Mouse (Mus musculus): ENCODE results near the gene Pip4k2a.

Pip4k2a gene

DNA sequence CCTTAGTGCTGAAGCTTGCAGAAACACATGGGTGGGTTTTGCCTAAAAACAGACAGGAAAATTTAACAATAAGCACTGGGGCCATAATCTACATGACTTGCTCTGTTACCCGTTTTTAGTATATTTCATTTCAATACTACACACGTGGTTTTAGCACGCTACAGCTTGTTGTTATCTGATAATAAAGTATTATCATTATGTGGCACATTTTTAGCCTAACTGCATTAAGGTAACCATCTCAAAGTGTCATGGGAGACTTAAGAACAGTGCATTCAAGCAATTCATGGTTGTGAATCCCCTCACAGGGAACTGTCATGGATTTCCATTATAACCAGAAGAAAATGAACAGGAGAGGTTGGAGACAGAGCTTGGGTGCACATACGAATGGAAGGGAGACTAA lies 43.5 kb downstream of the Pip4k2a start:
- DNase-seq, result no peak

- DNase-seq, result peak in 1 of 2 experiments; percentile 42
These were observed 45.7 kb downstream of the Pip4k2a start for GRCm38 (mm10) chr2:18952102-18952673.

DNA sequence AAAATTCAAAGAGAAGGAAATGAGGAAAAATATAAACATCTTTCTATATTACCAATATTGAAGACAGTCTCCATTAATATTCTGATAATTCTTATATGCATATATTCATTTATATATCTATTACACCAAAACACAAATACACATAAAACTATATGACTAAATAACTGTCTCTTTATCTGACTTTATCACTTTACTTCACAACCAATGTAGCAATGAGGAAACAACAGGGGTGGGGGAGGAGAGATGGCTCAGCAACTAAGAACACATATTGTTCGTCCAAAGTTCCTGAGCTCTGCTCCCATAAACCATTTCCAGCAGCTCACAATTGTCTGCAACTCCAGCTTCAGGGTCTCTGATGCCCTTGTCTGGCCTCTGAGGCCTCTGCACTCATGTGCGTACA lies 47.2 kb downstream of the Pip4k2a start:
- DNase-seq, result no peak

DNA sequence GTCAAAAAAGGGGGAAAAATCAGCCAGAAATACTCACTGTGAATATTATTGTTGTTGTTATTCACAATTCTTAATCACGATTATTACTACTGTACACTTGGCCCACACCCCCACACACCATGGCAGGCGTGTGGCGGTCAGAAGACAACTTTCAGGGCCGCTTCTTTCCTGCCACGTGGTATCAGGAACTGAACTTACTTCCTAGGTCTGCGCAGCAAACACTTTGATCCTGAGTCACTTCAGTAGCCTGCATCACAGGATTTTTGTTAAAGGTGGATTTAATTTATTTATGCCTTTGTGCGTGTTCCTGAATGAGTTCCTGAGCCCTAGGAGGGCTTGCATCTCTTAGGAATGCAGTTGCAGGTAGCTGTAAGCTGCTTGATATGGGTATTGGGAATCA lies 49.2 kb downstream of the Pip4k2a start:
- no peak for DNase-seq

DNA sequence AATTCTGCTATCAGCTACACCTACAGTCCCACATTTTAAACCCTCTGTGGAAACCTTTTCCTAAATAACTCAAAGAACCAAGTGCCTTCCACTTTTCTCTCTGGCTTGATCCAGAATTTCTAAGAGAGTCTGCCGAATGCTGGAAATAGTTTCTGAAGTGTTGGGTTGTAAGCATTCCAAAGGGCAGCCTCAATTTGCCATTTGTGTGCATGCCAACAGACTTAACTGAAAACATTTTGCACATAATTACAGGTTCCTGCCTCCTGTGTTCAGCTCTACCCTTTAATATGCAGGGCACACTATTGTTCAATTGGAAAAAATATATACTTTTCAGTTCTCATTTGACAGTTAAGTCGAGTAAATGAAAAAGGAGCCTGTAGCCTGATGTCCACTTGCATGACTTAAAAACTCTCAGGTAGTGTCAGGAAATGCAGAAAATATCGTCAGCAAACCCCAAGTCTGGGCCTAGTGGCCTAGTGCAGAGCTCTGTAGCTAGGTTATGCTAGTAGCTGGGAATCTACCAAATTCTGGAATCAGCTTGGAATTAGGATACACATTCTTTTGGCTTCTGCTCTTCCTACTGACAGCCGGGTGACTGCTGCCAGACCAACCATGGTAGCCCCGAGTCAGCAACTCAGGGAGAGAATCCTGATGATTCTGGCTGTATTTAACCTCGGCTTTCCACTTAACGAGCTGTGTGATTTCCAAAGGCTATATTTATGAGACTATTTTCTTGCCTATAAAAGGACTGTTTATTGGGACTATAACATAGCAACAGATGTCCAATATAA lies 50.1 kb downstream of the Pip4k2a start:
- no peak for DNase-seq

- DNase-seq, result no peak
These were observed 52.5 kb downstream of the Pip4k2a start for GRCm38 (mm10) chr2:18945438-18945837.

DNA sequence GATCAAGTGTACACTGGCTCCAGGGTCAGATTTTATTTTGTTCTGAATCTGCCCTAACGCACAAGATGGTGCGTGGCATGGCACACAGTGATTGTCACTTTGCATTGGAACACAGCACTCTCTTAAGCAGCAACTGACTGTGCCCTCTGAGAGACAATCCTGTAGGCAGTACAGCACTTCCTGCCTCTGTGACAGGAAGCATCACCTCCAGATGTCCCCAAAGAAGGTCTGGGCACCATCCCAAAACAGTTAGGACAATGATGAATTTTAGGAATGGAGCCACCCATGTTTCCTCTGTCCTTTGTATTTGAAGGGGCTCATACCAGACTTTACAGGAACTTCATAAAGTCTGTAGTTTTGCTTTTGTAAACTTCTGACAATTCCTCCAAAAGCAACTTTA lies 54.0 kb downstream of the Pip4k2a start:
- DNase-seq, result peak; percentile 64 to 82

GRCm38 (mm10) chr2:18943366-18943765 lies 54.6 kb downstream of the Pip4k2a start:
- DNase-seq, result no peak

- peak in 1 of 2 experiments; percentile 29 for DNase-seq
These were observed 57.1 kb downstream of the Pip4k2a start for GRCm38 (mm10) chr2:18940693-18941270.

DNA sequence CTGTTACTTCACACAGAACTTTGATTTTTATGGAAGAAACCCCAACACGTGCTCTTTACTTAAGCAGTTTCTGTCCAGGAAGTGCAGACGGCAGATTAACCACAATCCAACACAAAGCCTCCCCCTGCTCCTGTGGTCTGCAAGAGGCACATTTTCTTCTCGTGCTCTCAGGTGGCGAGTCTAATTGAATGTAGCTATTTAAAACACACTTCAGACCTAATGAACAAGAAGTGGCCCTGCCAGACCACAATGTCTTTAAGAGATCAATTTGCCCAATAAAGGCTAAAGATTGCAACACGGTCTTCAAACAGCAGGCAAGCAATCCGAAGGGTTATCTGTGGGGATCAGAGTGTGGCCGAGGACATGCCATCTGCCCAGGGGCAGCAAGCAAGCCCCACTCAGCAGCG lies 59.0 kb downstream of the Pip4k2a start:
- no peak for DNase-seq

DNA sequence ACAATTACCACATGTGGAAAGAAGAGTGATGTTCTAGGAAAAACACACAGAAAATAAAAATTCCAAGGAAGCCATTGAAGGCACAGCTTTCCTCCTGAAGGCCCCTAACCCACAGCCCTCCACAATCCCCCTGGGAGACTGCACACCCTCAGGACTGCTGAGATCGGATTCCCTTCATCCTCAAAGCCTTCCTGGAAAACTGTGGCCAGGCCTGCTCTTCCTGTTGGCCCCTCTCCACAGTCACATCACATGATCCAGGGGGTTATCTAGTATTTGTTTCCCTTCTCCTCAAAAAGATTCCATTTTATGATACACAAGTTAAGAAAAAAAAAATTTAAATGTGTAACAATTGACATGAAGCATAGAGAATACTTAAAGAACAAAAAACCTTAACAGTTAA lies 59.7 kb downstream of the Pip4k2a start:
- peak; percentile 50 to 70 for DNase-seq

GRCm38 (mm10) chr2:18937611-18938010 lies 60.3 kb downstream of the Pip4k2a start:
- no peak for DNase-seq

- no peak for DNase-seq
These were observed 61.5 kb downstream of the Pip4k2a start for GRCm38 (mm10) chr2:18936446-18936845.

DNA sequence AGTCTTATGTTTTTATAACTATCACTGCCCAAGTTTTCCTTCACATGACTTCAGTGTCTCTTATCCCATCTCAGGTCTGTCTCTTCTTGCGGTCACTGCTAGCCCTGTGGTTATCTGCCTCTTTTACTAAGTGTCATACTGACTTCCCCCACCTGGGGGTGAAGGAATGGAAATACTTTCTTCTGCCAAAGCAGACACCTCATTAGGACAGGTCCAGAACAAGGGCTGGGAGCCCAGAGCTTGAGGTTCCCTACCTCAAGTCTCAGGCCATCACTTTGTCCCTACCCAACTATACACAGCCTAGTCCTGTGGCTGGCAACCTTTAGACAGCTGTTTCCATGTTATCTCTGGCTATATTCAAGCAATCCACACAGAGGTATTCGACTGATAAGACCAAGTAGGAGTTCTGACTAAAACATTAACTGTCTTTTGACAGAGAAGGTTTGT lies 62.3 kb downstream of the Pip4k2a start:
- no peak for DNase-seq

GRCm38 (mm10) chr2:18934131-18934530 lies 63.8 kb downstream of the Pip4k2a start:
- DNase-seq, result no peak

DNA sequence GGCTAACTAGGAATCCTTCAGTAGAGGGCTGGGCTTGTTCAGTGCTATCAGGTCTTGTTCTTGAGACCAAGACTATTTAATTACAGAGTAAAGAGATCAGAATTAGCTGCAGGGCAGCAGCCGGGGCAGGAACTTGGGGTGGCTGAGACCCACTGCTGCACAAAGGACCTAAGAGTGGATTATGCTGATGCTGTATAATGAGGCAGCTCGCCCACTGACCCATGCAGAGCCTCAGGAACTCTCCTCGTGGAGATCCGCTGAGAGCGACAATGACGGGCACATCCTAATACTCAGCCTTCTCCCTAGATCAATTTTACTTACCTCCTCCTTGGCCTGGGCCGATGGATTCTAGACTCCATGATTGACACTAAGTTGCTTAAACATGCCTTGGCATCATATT lies 64.5 kb downstream of the Pip4k2a start:
- no peak for DNase-seq

DNA sequence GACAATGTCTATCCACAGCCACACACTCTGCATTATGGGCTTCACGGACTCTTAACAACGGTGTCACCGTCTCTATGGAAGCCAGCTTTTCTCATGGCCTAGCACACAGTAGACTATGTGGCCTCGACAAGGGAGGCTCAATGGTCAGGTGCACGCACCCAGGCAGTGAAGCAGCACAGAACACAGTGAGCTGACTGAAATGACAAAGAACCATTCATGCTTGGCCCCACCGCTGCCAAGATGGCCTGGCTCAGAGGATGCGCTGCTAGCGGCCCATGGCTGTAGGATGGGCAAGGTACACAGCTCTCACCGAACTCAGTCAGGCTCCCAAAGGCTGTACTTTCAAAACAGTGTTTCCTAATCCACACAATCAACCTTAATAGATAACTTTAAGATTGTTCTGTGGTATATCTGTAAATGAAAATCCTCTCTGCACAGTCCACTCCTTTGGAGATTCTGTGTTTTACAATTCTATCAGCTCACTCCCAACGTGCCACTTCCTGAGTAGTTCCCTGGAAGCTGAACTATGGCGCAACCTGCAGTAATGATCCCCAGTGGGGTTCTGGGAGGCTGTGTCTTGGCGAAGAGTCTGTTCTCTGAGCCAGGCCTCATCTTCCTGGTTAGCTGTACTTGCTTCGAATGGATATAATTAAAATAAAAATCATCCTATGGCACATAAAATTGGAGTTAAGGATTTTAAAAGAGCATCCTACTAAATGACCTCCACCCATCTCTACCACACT lies 67.4 kb downstream of the Pip4k2a start:
- no peak for DNase-seq

- no peak for DNase-seq
These were observed 69.2 kb downstream of the Pip4k2a start for GRCm38 (mm10) chr2:18928597-18929257.

DNA sequence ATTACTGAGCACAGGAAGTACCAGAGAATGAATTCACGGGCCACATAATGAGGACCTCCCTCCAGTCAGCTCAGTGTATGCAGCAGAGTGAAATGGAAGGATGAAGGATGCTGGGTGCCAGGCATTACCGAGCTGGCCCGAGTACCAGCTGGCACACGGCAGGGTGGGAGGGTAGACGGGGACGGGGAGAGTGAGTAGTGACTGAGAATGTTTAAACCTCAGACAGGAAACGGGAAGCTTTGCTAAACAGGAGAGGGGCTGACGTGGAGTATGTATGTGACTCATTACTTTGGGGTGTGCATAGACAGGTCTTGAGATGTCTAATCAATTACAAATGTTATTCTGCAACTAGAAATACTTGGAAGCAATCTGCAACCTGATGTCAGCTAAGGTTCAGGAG lies 69.7 kb downstream of the Pip4k2a start:
- no peak for DNase-seq

- DNase-seq, result no peak
These were observed 73.9 kb downstream of the Pip4k2a start for GRCm38 (mm10) chr2:18923806-18924595.

DNA sequence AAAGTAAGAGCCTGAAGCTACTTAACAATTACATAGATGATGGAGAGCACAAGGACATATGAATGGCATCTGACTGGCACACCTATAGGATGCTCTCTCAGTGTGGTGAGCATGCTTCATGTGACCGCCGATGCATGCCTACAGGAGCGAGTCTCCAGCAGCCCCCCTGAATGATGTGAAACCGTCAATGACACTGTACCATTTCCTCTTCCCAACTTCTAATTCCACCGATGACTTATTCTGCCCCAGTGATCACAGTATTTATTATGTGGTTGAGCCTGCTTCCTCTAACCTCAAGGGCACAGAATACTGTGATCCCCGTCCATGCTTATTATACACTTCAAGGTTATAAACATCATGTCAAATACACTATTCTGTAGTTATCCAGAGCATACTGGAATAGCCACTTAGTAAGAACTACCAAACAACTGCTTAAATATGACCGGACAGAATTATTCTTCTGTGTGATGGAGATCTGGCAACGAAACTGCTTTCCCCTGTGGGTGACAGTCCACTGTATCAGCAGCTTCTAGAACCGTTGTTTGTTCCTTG lies 74.8 kb downstream of the Pip4k2a start:
- no peak for DNase-seq

Measured in kidney, postnatal 36 days (tissue).